Mouse (Mus musculus) MEL (cell line): ENCODE results near the gene Ing3. TPM values are rescaled to one million over a fixed set of nuclear protein-coding genes. Genes with fewer than 3 reads are reported as not detected.

ENCODE experiments used
- DNase-seq: peaks from one replicate; pipeline ENCODE4 v3.0.0; 2011; ENCODE audit warnings: low read depth, low spot score
- H3K27ac ChIP-seq: 2 replicates; pipeline ENCODE4 v1.5.1; 2012; ENCODE audit warnings: low read depth, mild to moderate bottlenecking, control low read depth, low read length, moderate library complexity; ENCODE audit not compliant: control insufficient read depth
- H3K27me3 ChIP-seq, 2 experiments: fragments of 150-350 bp in 1 of 2; sonication (generic) in 1 of 2; 2 replicates each; pipeline ENCODE4 v1.6.1; 2012; ENCODE audit warnings: low read length in 2 of 2, mild to moderate bottlenecking in 2 of 2, improper control_type of control experiment in 1 of 2, moderate library complexity in 1 of 2; ENCODE audit not compliant: insufficient read depth in 2 of 2, control insufficient read depth in 1 of 2
- H3K36me3 ChIP-seq, 2 experiments: 2 replicates each; pipeline ENCODE4 v1.6.1; 2012 to 2014; ENCODE audit warnings: low read length in 2 of 2, improper control_type of control experiment in 1 of 2, inconsistent platforms in 1 of 2, mild to moderate bottlenecking in 1 of 2; ENCODE audit not compliant: insufficient read depth in 2 of 2, control insufficient read depth in 1 of 2
- H3K4me1 ChIP-seq, 2 experiments: fragments of 150-350 bp in 1 of 2; sonication (generic) in 1 of 2; 2 replicates each; pipeline ENCODE4 v1.6.1; 2012; ENCODE audit warnings: low read length in 2 of 2, improper control_type of control experiment in 1 of 2, mild to moderate bottlenecking in 1 of 2; ENCODE audit not compliant: insufficient read depth in 2 of 2, control insufficient read depth in 1 of 2
- H3K4me3 ChIP-seq, 2 experiments: fragments of 150-350 bp in 1 of 2; sonication (generic) in 1 of 2; 2 replicates each; pipeline ENCODE4 v1.5.1; 2012; ENCODE audit warnings: low read depth in 2 of 2, low read length in 2 of 2, mild to moderate bottlenecking in 2 of 2, moderate library complexity in 2 of 2, control low read depth in 1 of 2, improper control_type of control experiment in 1 of 2; ENCODE audit not compliant: control insufficient read depth in 1 of 2, insufficient read depth in 1 of 2
- H3K79me2 ChIP-seq: 2 replicates; pipeline ENCODE4 v1.6.1; 2012; ENCODE audit warnings: mild to moderate bottlenecking, low read length, moderate library complexity; ENCODE audit not compliant: control insufficient read depth, poor library complexity, insufficient read depth
- H3K9ac ChIP-seq: 2 replicates; pipeline ENCODE4 v1.6.1; 2012; ENCODE audit warnings: low read depth, mild to moderate bottlenecking, control low read depth, low read length, moderate library complexity; ENCODE audit not compliant: control insufficient read depth, poor library complexity, severe bottlenecking
- H3K9me3 ChIP-seq: fragments of 150-350 bp; sonication (generic); replicated peaks from 2 replicates; pipeline ENCODE4 v1.6.1; 2012; ENCODE audit warnings: mild to moderate bottlenecking, low read length, improper control_type of control experiment, moderate library complexity; ENCODE audit not compliant: insufficient read depth
- BHLHE40 ChIP-seq: IDR thresholded peaks from 2 replicates; pipeline ENCODE4 v1.6.1; 2012; ENCODE audit warnings: low read depth, mild to moderate bottlenecking, inconsistent platforms, low read length, improper control_type of control experiment, borderline replicate concordance
- CTCF ChIP-seq, 3 experiments: IDR thresholded peaks in 2 of 3; conservative IDR thresholded peaks in 1 of 3; 2 replicates each; pipeline ENCODE4 v1.5.1; 2011 to 2012; ENCODE audit warnings: low read length in 3 of 3, low read depth in 2 of 3, mild to moderate bottlenecking in 2 of 3, improper control_type of control experiment in 1 of 3, inconsistent platforms in 1 of 3, mixed read lengths in 1 of 3, moderate library complexity in 1 of 3; ENCODE audit not compliant: control insufficient read depth in 1 of 3, insufficient read depth in 1 of 3, poor library complexity in 1 of 3, severe bottlenecking in 1 of 3
- EP300 ChIP-seq, 2 experiments: IDR thresholded peaks; 2 replicates each; pipeline ENCODE4 v1.6.1; 2011; ENCODE audit warnings: improper control_type of control experiment in 2 of 2, low read length in 2 of 2, low read depth in 1 of 2, mild to moderate bottlenecking in 1 of 2
- ETS1 ChIP-seq: IDR thresholded peaks from 2 replicates; pipeline ENCODE4 v1.6.1; 2012; ENCODE audit warnings: low read depth, mild to moderate bottlenecking, inconsistent platforms, low read length, improper control_type of control experiment, moderate library complexity
- GABPA ChIP-seq: IDR thresholded peaks from 2 replicates; pipeline ENCODE4 v1.6.1; 2012; ENCODE audit warnings: low read depth, mild to moderate bottlenecking, inconsistent platforms, low read length, improper control_type of control experiment, moderate library complexity
- GATA1 ChIP-seq: IDR thresholded peaks from 2 replicates; pipeline ENCODE4 v1.6.1; 2011; ENCODE audit warnings: low read depth, low read length, improper control_type of control experiment
- HCFC1 ChIP-seq: IDR thresholded peaks from 2 replicates; pipeline ENCODE4 v1.6.1; 2012; ENCODE audit warnings: low read depth, mild to moderate bottlenecking, inconsistent platforms, low read length, improper control_type of control experiment, moderate library complexity
- JUND ChIP-seq: IDR thresholded peaks from 2 replicates; pipeline ENCODE4 v1.6.1; 2011; ENCODE audit warnings: low read depth, mild to moderate bottlenecking, improper control_type of control experiment, low read length
- KAT2A ChIP-seq: conservative IDR thresholded peaks from 2 replicates; pipeline ENCODE4 v1.6.1; 2012; ENCODE audit warnings: low read depth, low read length, improper control_type of control experiment, inconsistent platforms
- MAFK ChIP-seq: IDR thresholded peaks from 2 replicates; pipeline ENCODE4 v1.6.1; 2011; ENCODE audit warnings: low read depth, mild to moderate bottlenecking, low read length, improper control_type of control experiment, borderline replicate concordance
- MAX ChIP-seq: IDR thresholded peaks from 2 replicates; pipeline ENCODE4 v1.6.1; 2011; ENCODE audit warnings: low read length, improper control_type of control experiment
- MAZ ChIP-seq: IDR thresholded peaks from 2 replicates; pipeline ENCODE4 v1.6.1; 2012; ENCODE audit warnings: low read depth, mild to moderate bottlenecking, inconsistent platforms, low read length, improper control_type of control experiment
- MEF2A ChIP-seq: IDR thresholded peaks from 2 replicates; pipeline ENCODE4 v1.6.1; 2014; ENCODE audit warnings: low read depth, mild to moderate bottlenecking, inconsistent platforms, low read length, improper control_type of control experiment; ENCODE audit not compliant: poor library complexity, insufficient replicate concordance, severe bottlenecking; ENCODE audit errors: extremely low read depth
- MYB ChIP-seq: IDR thresholded peaks from 2 replicates; pipeline ENCODE4 v1.6.1; 2011; ENCODE audit warnings: mild to moderate bottlenecking, low read depth, low read length, improper control_type of control experiment
- NELFE ChIP-seq: IDR thresholded peaks from 2 replicates; pipeline ENCODE4 v1.6.1; 2011; ENCODE audit warnings: low read depth, low read length, improper control_type of control experiment
- POLR2AphosphoS2 ChIP-seq: IDR thresholded peaks from 2 replicates; pipeline ENCODE4 v1.6.1; 2011; ENCODE audit warnings: low read length, improper control_type of control experiment
- RCOR1 ChIP-seq: IDR thresholded peaks from 2 replicates; pipeline ENCODE4 v1.6.1; 2012; ENCODE audit warnings: low read depth, mild to moderate bottlenecking, inconsistent platforms, low read length, improper control_type of control experiment
- SMC3 ChIP-seq: IDR thresholded peaks from 2 replicates; pipeline ENCODE4 v1.6.1; 2011; ENCODE audit warnings: low read depth, low read length, improper control_type of control experiment
- TCF12 ChIP-seq: IDR thresholded peaks from 2 replicates; pipeline ENCODE4 v1.6.1; 2014; ENCODE audit warnings: low read depth, mild to moderate bottlenecking, inconsistent platforms, low read length, improper control_type of control experiment, moderate library complexity
- USF1 ChIP-seq: IDR thresholded peaks from 2 replicates; pipeline ENCODE4 v1.6.1; 2014; ENCODE audit warnings: low read depth, mild to moderate bottlenecking, inconsistent platforms, low read length, improper control_type of control experiment, moderate library complexity
- USF2 ChIP-seq, 2 experiments: IDR thresholded peaks; 2 replicates each; pipeline ENCODE4 v1.6.1; 2011 to 2012; ENCODE audit warnings: improper control_type of control experiment in 2 of 2, low read length in 2 of 2, borderline replicate concordance in 1 of 2, inconsistent platforms in 1 of 2, low read depth in 1 of 2, mild to moderate bottlenecking in 1 of 2; ENCODE audit not compliant: insufficient read depth in 1 of 2
- ZKSCAN1 ChIP-seq: IDR thresholded peaks from 2 replicates; pipeline ENCODE4 v1.6.1; 2012; ENCODE audit warnings: low read depth, mild to moderate bottlenecking, inconsistent platforms, low read length, improper control_type of control experiment, moderate library complexity
- polyA plus RNA-seq, 2 experiments: library from polyadenylated mRNA; stranded (reverse) in 1 of 2; unstranded in 1 of 2; fragments of >175 nt in 1 of 2; fragments of >200 nt in 1 of 2; gene quantifications; 2 replicates each; pipeline versions ENCODE4 v1.2.1 to v1.2.4; 2012; ENCODE audit warnings: low replicate concordance in 2 of 2, low read depth in 1 of 2; ENCODE audit not compliant: insufficient read length in 2 of 2, insufficient read depth in 1 of 2, missing spikeins in 1 of 2
- total RNA-seq: library from RNA; depleted of rRNA; stranded (reverse); fragments of 300-350 nt; gene quantifications from 2 replicates; pipeline ENCODE4 v1.2.3, GENCODE M21; 2012

Ing3 gene
- total and polyA plus RNA-seq, 3 experiments: 13.4 to 16.5 TPM; not detected in 1

- Histone ChIP-seq H3K9me3 (no peaks in the 10 kb centered on the region), H3K4me1 (no peaks in the 10 kb centered on the region), H3K9ac (no peak overlapping the region), H3K27me3 (no peaks in the 10 kb centered on the region; a peak in 2 of 4 replicates), H3K36me3 (no peaks in the 10 kb centered on the region), H3K4me3 (no peak overlapping the region), H3K27ac (no peak overlapping the region), H3K79me2 (no peaks in the 10 kb centered on the region)
- TF ChIP-seq MAFK (no peak), ETS1 (no peak), EP300 (IDR thresholded peaks at IDR 0.05; ENCODE audit: low read depth in 1 of 2, low read length in 2 of 2) (no peak), GATA1 (no peak), NELFE (no peak), RCOR1 (no peak), MAX (no peak), USF2 (IDR thresholded peaks at IDR 0.05; ENCODE audit: borderline replicate concordance in 1 of 2, insufficient read depth in 1 of 2, low read depth in 1 of 2, low read length in 2 of 2) (no peak), TCF12 (no peak), MAZ (no peak), MEF2A (no peak), KAT2A (no peak), HCFC1 (no peak), JUND (no peak), CTCF (IDR thresholded peaks at IDR 0.05 in 2 of 3, conservative IDR thresholded peaks at IDR 0.05 in 1 of 3; ENCODE audit: control insufficient read depth in 1 of 3, insufficient read depth in 1 of 3, low read depth in 2 of 3, low read length in 3 of 3, poor library complexity in 1 of 3, severe bottlenecking in 1 of 3) (no peak), MYB (no peak), GABPA (no peak), USF1 (no peak), POLR2AphosphoS2 (no peak)
- DNase-seq: no peak
These were observed 32.8 kb upstream of the Ing3 start for GRCm38 (mm10) chr6:21916591-21916990.

GRCm38 (mm10) chr6:21924150-21924549, 25.2 kb upstream of the Ing3 start:
- no peaks in the 10 kb centered on the region for H3K4me1 ChIP-seq
- H3K4me3 ChIP-seq: no peak overlapping the region
- H3K9me3 ChIP-seq: no peaks in the 10 kb centered on the region
- TF ChIP-seq CTCF (IDR thresholded peaks at IDR 0.05 in 2 of 3, conservative IDR thresholded peaks at IDR 0.05 in 1 of 3; ENCODE audit: control insufficient read depth in 1 of 3, insufficient read depth in 1 of 3, low read depth in 2 of 3, low read length in 3 of 3, poor library complexity in 1 of 3, severe bottlenecking in 1 of 3) (peak in 1 of 3 experiments; percentile 22; a peak in 2 of 6 replicates), ZKSCAN1 (no peak), BHLHE40 (no peak), TCF12 (no peak), SMC3 (peak; percentile 19; the same call in 1 of the 2 replicates)
- H3K9ac ChIP-seq: no peak overlapping the region
- no peaks in the 10 kb centered on the region for H3K79me2 ChIP-seq
- H3K27ac ChIP-seq: no peak overlapping the region
- no peaks in the 10 kb centered on the region for H3K36me3 ChIP-seq
- H3K27me3 ChIP-seq: no peaks in the 10 kb centered on the region; a peak in 1 of 4 replicates
- DNase-seq: peak; percentile 9
